Mouse (Mus musculus) midbrain, embryonic 11.5 days (tissue): ENCODE data around the gene Znhit1. TPM values are rescaled to one million over a fixed set of nuclear protein-coding genes. Genes with fewer than 3 reads are reported as not detected.
"Not testable (repeated sequence)": the region's sequence is repeated elsewhere in the genome, so short reads cannot be mapped to it uniquely, and the experiment has no call there.

Experiments
- ATAC-seq: fragments of 200-750 bp; cut with Nextera tagmentation; 2 replicates; pipeline ENCODE4 v1.8.0; 2017; ENCODE audit warnings: moderate TSS enrichment, moderate library complexity; ENCODE audit not compliant: low FRiP score
- DNase-seq: peaks from one replicate; pipeline ENCODE4 v3.0.0; 2015; ENCODE audit warnings: low spot score; ENCODE audit errors: missing footprints
- H3K27ac ChIP-seq: fragments of 300-500 bp; sonication (generic); 2 replicates; pipeline ENCODE4 v1.5.1; 2014; ENCODE audit warnings: low read depth, low read length
- H3K27me3 ChIP-seq: fragments of 300-500 bp; sonication (generic); 2 replicates; pipeline ENCODE4 v1.6.1; 2014; ENCODE audit warnings: mild to moderate bottlenecking, low read length, moderate library complexity, mixed read lengths; ENCODE audit not compliant: control insufficient read depth, insufficient read depth
- H3K36me3 ChIP-seq: fragments of 300-500 bp; sonication (generic); 2 replicates; pipeline ENCODE4 v1.6.1; 2014; ENCODE audit warnings: mild to moderate bottlenecking, low read length, moderate library complexity, mixed read lengths; ENCODE audit not compliant: control insufficient read depth, insufficient read depth
- H3K4me1 ChIP-seq: fragments of 300-500 bp; sonication (generic); 2 replicates; pipeline ENCODE4 v1.6.1; 2014; ENCODE audit warnings: low read length; ENCODE audit not compliant: control insufficient read depth, insufficient read depth
- H3K4me2 ChIP-seq: fragments of 300-500 bp; sonication (generic); 2 replicates; pipeline ENCODE4 v1.6.1; 2014; ENCODE audit warnings: mild to moderate bottlenecking, moderate library complexity
- H3K4me3 ChIP-seq: fragments of 300-500 bp; sonication (generic); 2 replicates; pipeline ENCODE4 v1.5.1; 2014; ENCODE audit warnings: low read depth, low read length
- H3K9ac ChIP-seq: fragments of 300-500 bp; sonication (generic); 2 replicates; pipeline ENCODE4 v1.6.1; 2014; ENCODE audit warnings: low read length
- H3K9me3 ChIP-seq: fragments of 300-500 bp; sonication (generic); 2 replicates; pipeline ENCODE4 v1.6.1; 2016; ENCODE audit warnings: low read length; ENCODE audit not compliant: control insufficient read depth
- WGBS: fragments of 180-500 bp; shearing (Covaris S2); extraction: QIAGEN DNeasy Blood & Tissue Kit; methylation state at CpG from one replicate; pipeline ENCODE4 v1.1.7; 2014; 5-methylcytosine and 5-hydroxymethylcytosine counted together
- polyA plus RNA-seq: library from polyadenylated mRNA; unstranded; fragments of >200 nt; fragmentation: Nextera tagmentation; extraction: Ambion mirVana; gene quantifications from 2 replicates; pipeline ENCODE4 v1.2.1, GENCODE M21; 2014

Gene Znhit1
- polyA plus RNA-seq, 1 experiment from 2014 or later, result 92.1 TPM

GRCm38 (mm10) chr5:136952153-136952552 is 35.7 kb downstream of the Znhit1 start:
- 81% methylated on average over 4 of the region's 4 CpGs for WGBS

GRCm38 (mm10) chr5:136950521-136950920 is 37.3 kb downstream of the Znhit1 start:
- no peak for ATAC-seq
- no peak for DNase-seq
- no peaks in the 10 kb centered on the region for H3K27me3 ChIP-seq

More at GRCm38 (mm10) chr5:136952153-136952552, 35.7 kb downstream of the Znhit1 start:
- ATAC-seq (no peak), DNase-seq (peak; percentile 17)
- Histone ChIP-seq H3K4me2 (no peak overlapping the region), H3K9ac (no peak overlapping the region), H3K4me1 (peaks cover 8% of the 10 kb centered on the region), H3K9me3 (no peaks in the 10 kb centered on the region), H3K36me3 (no peaks in the 10 kb centered on the region; the same call in 1 of the 2 replicates), H3K27ac (no peak overlapping the region), H3K27me3 (no peaks in the 10 kb centered on the region), H3K4me3 (no peak overlapping the region)

GRCm38 (mm10) chr5:136949551-136950336 is 38.1 kb downstream of the Znhit1 start:
- not testable (repeated sequence) for H3K4me2 ChIP-seq, H3K4me3 ChIP-seq, H3K4me1 ChIP-seq, H3K9ac ChIP-seq, ATAC-seq, H3K36me3 ChIP-seq, H3K27ac ChIP-seq, H3K9me3 ChIP-seq, H3K27me3 ChIP-seq
- WGBS, result 89% methylated on average over 14 of the region's 14 CpGs
- peak; percentile 49 for DNase-seq

More at GRCm38 (mm10) chr5:136950521-136950920, 37.3 kb downstream of the Znhit1 start:
- Histone ChIP-seq H3K36me3 (no peaks in the 10 kb centered on the region; the same call in 1 of the 2 replicates), H3K9ac (no peak overlapping the region), H3K4me1 (peaks cover 8% of the 10 kb centered on the region), H3K4me3 (no peak overlapping the region), H3K4me2 (no peak overlapping the region), H3K9me3 (no peaks in the 10 kb centered on the region), H3K27ac (no peak overlapping the region)
- 94% methylated on average over 6 of the region's 6 CpGs for WGBS

GRCm38 (mm10) chr5:136947874-136948273 is 39.9 kb downstream of the Znhit1 start:
- no peak for ATAC-seq
- no peak overlapping the region for H3K9ac ChIP-seq
- no peak overlapping the region for H3K4me2 ChIP-seq
- H3K27ac ChIP-seq, result no peak overlapping the region
- H3K36me3 ChIP-seq, result no peaks in the 10 kb centered on the region
- 0 out of 2 replicates have a peak, but pooled peaks cover 2% of the 10 kb centered on the region for H3K4me1 ChIP-seq
- H3K4me3 ChIP-seq, result no peak overlapping the region
- H3K9me3 ChIP-seq, result no peaks in the 10 kb centered on the region
- no peaks in the 10 kb centered on the region for H3K27me3 ChIP-seq
- DNase-seq, result no peak

- WGBS, result 85% methylated on average over 12 of the region's 12 CpGs
- no peak for ATAC-seq
- H3K4me2 ChIP-seq, result no peak overlapping the region
Measured at GRCm38 (mm10) chr5:136945084-136945483, 42.7 kb downstream of the Znhit1 start.

GRCm38 (mm10) chr5:136943382-136943781 is 44.4 kb downstream of the Znhit1 start:
- WGBS, result 83% methylated on average over 2 of the region's 2 CpGs
- Histone ChIP-seq H3K27me3 (no peaks in the 10 kb centered on the region), H3K4me2 (no peak overlapping the region), H3K4me1 (no peaks in the 10 kb centered on the region), H3K9ac (no peak overlapping the region), H3K27ac (no peak overlapping the region), H3K4me3 (no peak overlapping the region), H3K9me3 (no peaks in the 10 kb centered on the region), H3K36me3 (no peaks in the 10 kb centered on the region)
- ATAC-seq (no peak), DNase-seq (no peak)

More at GRCm38 (mm10) chr5:136945084-136945483, 42.7 kb downstream of the Znhit1 start:
- peak; percentile 54 for DNase-seq
- Histone ChIP-seq H3K9me3 (no peaks in the 10 kb centered on the region), H3K36me3 (no peaks in the 10 kb centered on the region), H3K27ac (no peak overlapping the region), H3K4me3 (no peak overlapping the region), H3K27me3 (no peaks in the 10 kb centered on the region), H3K4me1 (no peaks in the 10 kb centered on the region), H3K9ac (no peak overlapping the region)

- H3K9ac ChIP-seq, result no peak overlapping the region
- H3K27ac ChIP-seq, result no peak overlapping the region
- no peaks in the 10 kb centered on the region for H3K4me1 ChIP-seq
- H3K27me3 ChIP-seq, result no peaks in the 10 kb centered on the region
- no peaks in the 10 kb centered on the region for H3K9me3 ChIP-seq
- no peak overlapping the region for H3K4me2 ChIP-seq
- WGBS, result 79% methylated on average over 3 of the region's 3 CpGs
- DNase-seq, result no peak
- H3K4me3 ChIP-seq, result no peak overlapping the region
- ATAC-seq, result no peak
- H3K36me3 ChIP-seq, result no peaks in the 10 kb centered on the region
Measured at GRCm38 (mm10) chr5:136942781-136943180, 45.0 kb downstream of the Znhit1 start.

GRCm38 (mm10) chr5:136940845-136941560 is 46.8 kb downstream of the Znhit1 start:
- WGBS, result 87% methylated on average over 12 of the region's 12 CpGs
- Histone ChIP-seq H3K9me3 (no peaks in the 10 kb centered on the region), H3K27ac (no peak overlapping the region), H3K4me3 (no peak overlapping the region), H3K36me3 (no peaks in the 10 kb centered on the region), H3K9ac (no peak overlapping the region), H3K4me1 (no peaks in the 10 kb centered on the region), H3K27me3 (no peaks in the 10 kb centered on the region), H3K4me2 (no peak overlapping the region)
- ATAC-seq, result no peak
- peak; percentile 28 for DNase-seq

GRCm38 (mm10) chr5:136940029-136940428 is 47.8 kb downstream of the Znhit1 start:
- 89% methylated on average over 6 of the region's 6 CpGs for WGBS
- not testable (repeated sequence) for H3K36me3 ChIP-seq, H3K9me3 ChIP-seq, H3K27ac ChIP-seq, H3K4me3 ChIP-seq, H3K4me2 ChIP-seq, ATAC-seq, H3K9ac ChIP-seq, DNase-seq, H3K27me3 ChIP-seq, H3K4me1 ChIP-seq
